Mouse (Mus musculus): ENCODE measurements around the gene Sdsl.

Sdsl gene

DNA sequence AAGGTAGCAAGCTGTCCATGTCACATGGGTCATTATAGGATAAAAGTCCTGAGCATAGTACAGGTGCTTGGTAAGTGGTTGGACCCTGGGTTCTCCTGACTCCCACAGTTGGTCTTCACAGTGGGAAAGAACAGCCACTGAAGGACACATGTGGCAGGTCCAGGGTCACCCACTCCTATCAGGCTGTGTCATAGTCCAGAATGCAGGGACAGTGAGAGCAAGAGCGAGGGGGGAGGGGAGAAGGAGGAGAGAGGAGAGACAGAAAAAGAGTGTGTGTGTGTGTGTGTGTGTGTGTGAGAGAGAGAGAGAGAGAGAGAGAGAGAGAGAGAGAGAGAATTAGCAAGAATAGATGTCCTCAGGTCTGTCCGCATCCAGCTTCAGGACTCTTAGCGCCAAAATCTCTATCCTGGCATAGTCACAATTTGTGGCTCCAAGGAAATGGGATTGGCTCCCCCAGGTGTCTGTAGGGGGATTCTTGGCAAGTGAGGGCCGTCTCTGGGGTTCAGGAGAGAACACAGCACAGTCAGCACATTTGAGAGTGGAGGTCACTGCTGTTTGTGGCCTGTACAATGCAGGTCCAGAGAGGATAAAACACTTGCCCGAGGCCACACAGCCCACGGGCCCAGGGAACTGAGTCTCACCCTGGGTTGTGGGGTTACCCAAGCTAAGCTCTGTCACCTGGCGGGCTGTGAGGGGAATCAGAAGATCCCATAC is 15.6 kb downstream of the Sdsl start:
- no peak for DNase-seq (ENCODE audit: low spot score in 2 of 2)

DNA sequence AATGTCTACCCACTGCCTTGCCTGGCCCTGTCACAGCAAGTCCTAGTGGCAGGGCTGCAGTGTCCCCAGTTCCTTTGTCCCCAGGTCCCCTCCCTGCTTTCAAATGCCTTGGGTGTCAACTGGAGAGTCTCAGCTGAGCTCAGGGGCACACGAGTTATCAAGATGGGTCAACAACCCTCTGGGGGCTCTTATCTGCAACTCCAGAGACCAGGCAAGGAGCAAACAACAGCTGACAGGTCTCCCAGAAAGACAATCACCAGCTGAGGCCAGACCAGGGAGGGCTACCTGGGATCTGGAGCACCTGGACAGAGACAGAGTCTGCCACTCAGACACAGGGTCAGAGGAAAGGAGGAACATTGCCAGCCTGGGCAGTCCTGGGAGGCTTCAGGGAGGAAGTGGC is 16.4 kb downstream of the Sdsl start:
- DNase-seq (ENCODE audit: low spot score in 2 of 2), result no peak

DNA sequence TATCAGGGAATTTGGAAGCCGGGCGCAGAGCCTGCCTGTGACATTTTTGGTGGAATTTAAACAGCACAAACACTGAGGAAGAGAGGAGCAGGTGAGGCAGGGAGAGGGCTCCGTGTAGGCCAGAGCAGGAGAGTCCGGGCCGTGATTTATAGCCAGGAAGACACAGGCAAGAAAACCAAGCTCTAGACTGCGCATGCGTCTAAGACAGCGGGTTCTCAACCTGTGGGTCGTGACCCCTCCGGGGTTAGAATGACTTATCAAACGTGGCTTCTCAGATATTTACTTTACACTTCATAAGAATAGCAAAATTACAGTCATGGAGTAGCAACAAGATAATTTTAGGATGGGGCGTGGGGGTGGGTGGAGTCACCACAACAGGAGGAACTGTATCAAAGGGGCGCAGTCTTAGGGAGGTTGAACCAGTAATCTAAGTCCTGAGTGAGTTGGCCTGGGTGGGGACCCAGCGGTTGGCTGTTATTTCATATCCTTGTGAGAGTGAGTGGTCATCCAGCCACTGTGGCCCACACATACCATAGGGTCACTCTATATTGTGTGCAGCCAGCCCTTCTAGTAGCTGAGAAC is 17.8 kb downstream of the Sdsl start:
- no peak for DNase-seq (ENCODE audit: low spot score in 2 of 2)

DNA sequence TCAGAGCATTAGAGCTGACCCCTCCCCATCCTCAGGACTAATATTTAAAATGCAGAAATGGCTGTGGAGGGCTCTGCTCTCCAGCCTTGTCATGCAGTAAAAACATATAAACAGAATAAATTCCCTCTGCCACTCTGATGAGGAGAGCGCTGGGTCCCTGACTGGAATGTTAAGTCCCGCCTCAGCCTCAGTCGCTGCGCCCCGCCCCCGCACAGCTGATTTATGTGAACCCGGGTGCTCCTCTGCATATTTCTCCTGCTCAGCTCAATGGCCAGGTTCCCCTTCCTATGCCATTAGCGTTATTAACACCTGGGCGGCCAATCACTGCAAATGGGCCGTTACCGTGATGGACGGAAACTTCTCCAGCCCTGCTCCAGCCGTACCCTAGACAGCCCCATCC is 25.3 kb downstream of the Sdsl start:
- DNase-seq (ENCODE audit: low spot score in 2 of 2), result no peak

DNA sequence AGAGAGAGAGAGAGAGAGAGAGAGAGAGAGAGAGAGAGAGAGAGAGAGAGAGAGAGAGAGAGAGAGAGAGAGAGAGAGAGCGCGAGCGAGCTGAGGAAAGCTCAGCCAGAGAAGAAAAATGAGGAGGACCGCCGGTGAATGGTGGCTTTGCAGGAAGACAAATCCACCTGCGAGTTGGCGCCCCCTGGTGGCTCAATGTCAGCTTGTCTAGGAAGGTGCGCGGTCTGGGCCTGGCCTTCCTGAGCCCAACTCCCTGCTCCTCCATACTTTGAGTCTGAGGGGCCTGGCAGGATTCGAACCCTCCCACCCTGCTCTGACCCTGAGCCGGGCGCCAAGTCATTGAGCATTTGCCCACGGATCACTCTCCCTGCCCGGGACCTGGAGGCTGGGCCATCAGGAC is 31.9 kb downstream of the Sdsl start:
- DNase-seq (ENCODE audit: low spot score in 2 of 2), result peak; percentile 20 to 63

DNA sequence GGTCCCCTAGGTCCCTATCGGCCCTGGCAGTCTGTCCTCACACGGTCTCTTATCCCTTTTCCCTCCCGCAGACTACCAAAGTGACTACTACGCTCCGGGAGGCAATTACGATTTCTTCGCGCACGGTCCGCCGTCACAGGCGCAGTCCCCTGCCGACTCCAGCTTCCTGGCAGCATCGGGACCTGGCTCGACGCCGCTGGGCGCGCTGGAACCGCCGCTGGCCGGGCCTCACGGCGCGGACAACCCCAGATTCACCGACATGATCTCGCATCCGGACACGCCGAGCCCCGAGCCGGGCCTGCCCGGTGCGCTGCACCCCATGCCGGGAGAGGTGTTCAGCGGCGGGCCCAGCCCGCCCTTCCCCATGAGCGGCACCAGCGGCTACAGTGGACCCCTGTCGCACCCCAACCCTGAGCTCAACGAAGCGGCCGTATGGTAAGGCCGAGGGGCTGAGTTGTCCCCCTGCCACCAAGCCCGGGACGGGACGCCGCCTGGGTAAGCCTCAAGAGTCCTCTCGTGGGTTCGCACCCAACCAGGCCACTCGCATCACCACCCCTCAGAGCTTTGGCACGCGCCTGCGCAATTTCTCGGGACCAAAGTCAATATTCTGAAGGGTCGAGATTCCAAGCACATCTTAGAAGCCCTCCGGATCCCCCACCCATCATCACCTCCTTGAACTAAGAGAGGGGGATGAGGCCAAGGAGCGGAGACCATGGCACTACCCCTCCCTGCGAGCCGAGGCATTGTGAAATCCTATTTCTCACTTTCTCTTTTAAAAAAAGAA is 32.5 kb downstream of the Sdsl start:
- no peak for DNase-seq (ENCODE audit: low spot score in 2 of 2)

DNA sequence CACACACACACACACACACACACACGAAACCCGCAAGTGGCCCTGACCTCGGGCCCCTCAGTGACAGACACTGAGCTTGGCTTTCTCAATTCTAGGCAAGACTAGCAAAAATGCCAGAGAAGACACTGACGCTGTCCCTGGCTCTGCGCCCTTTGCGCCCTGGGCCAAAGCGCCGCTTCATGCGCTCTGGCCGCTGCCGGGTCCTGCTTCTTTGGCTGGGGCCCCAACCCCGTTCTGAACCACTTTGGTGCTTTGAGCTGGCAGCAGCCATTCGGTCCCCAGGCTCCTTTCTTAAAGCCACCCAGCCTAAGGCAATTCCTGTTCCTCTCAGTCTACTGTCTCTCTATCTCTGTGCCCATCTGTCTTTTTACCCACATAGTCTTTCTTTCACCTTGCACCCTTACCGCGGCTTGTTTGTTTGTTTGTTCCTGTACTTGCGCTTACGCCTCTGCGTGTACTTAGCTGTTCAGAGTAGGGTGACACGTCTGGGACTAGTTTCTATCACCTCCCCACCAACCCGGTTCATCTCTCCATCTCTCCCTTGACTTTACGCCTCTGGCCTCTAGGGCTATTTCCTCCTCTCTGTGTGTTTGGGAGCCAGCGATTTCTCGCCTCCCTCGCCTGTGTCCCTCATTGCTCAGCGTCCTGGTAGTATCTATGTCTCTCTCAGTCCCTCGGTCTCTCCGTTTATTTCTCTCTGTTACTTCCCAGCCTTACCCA is 33.5 kb downstream of the Sdsl start:
- no peak for DNase-seq (ENCODE audit: low spot score in 2 of 2)

DNA sequence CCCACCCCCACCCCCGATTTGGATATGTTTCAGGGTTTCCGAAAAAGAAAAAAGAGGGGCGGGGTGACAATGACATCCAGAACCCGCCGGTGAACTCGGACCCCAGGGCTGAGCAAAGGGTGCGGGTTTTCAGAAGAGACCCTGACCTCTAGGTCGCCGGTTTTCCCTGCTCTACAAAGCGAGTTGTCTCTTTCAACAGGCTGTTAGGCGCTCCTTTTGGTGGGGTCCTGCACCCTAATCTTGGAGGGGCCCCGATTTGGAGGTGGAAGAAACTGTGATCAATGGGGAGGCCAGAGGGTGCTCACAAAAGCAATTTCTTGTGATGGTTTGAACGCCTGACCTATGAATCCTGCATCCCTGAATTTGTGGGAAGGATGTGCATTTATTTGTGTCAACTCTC is 34.1 kb downstream of the Sdsl start:
- DNase-seq (ENCODE audit: low spot score in 2 of 2), result no peak

DNA sequence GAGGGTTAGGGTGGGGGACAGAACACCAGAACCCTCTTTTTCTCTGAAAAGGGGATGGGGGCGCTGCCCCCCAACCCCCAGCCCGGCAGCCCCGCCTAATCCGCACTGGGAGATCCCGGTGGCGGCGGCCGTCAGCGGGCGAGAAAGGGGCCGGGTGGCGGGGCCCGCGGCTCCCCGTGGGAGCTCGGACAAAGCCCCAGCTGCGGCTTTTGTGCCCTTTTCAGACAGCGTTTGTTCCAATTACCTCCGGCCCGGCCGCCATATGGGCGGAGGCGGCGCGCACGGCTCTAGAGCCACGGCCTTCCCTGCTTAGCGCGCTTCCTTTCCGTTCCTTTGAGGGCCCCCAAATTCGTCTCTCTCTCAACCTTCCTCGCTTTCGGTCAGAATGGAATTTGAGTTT is 34.6 kb downstream of the Sdsl start:
- DNase-seq (ENCODE audit: low spot score in 2 of 2), result no peak

DNA sequence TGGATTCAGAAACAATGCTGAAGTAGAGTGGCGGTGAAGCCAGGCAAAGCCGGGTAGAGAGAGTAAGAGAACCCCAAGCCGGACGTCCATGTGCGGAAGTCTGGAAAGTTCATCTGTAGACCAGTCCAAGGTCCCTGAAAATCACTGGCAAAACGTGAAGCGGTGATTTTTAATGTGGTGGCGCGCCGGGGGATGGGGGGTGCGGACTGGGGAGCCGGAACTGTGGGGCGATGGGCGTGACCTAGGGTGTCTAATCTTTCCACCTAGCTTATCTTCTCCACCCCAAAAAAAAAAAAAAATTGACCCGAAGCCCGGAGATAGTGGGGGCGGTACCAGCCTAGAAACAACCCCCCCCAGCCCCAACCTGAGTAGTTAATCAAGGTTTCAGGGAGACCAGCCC is 35.1 kb downstream of the Sdsl start:
- DNase-seq (ENCODE audit: low spot score in 2 of 2), result no peak

DNA sequence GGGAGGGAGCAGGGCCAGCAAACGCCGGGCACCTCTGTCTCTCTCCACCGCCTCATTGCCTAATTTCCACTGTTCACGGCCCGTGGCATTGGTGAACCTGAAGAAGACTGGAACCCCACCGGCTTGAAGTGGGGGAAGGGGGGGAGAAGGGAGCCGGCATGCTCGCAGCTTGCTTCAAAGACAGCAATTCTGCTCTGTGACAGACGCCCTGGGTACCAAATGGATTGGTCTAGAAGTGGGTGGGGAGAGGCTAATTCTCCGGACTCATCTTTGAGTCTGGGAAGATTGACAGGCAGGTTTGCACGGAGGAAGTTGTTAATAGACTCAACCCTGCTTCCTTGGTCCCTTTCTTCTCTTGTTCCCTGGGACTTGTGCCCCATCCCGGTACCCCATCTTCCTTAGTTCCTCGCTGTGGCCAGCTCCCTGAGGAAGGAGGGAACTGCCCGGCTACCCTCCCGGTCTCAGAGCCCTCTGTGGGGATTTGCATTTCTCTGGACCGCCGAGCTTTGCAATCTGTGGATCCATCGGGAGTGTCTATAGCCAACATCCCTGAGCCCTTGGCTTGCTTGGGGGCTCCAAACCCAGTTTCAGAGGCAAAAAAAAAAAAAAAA is 35.6 kb downstream of the Sdsl start:
- DNase-seq (ENCODE audit: low spot score in 2 of 2), result no peak

DNA sequence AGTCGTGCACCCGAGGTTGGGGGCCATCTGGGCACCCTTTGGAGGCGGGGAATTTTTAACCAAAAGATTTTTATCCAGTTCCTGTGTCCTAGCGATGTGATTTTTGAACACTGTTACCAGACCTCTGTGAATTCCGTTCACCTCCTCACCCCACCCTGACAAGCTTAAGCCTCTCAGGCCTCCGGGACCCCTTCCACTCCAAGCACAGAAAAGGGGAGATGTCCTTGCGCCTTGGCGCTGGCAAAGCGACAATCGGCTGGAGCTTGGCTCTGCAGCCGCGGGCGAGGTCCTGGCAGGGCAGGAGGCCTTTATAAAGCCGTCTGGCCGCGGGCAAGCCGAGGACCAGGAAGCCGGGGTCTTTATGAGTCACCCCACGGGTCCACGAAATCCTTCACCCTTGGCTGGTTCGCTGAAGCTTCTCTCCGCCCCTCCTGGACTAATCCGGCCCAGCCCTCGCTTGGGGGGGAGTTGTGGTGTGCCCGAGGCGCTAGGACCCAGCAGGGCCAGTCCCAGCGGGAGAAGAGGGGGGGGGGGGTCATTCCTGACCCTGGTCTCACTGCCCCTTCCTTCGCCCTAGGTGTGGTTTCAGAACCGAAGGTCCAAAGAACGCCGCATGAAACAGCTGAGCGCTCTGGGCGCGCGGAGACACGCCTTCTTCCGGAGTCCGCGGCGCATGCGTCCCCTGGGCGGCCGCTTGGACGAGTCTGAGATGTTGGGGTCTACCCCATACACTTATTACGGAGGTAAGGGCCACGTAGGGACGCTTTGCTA is 36.7 kb downstream of the Sdsl start:
- DNase-seq (ENCODE audit: low spot score in 2 of 2), result no peak

DNA sequence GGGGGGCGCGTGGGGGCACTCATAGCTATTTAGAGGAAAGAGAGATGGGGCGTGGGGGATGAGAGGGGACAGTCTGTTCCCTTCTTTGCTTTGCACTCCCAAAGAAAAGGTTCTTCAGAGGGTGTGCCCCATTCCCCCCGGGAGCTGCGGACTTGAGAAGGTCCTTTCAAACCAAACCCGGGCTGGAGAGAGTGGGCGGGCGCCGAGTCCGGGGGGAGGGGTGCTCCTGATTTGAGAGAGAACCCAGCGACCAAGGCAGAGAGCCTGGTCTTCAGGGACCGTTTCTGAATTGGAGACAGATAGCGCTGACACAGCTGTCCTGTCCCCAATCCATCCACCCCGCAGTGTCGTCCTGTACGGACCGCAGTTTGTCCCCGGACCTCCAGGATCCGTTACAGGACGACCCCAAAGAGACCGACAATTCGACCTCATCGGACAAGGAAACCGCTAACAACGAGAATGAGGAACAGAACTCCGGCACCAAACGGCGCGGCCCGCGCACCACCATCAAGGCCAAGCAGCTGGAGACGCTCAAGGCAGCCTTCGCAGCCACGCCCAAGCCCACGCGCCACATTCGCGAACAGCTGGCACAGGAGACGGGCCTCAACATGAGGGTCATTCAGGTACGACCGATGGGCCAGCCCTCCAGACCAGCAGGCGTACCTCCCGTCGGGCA is 37.5 kb downstream of the Sdsl start:
- no peak for DNase-seq (ENCODE audit: low spot score in 2 of 2)

DNA sequence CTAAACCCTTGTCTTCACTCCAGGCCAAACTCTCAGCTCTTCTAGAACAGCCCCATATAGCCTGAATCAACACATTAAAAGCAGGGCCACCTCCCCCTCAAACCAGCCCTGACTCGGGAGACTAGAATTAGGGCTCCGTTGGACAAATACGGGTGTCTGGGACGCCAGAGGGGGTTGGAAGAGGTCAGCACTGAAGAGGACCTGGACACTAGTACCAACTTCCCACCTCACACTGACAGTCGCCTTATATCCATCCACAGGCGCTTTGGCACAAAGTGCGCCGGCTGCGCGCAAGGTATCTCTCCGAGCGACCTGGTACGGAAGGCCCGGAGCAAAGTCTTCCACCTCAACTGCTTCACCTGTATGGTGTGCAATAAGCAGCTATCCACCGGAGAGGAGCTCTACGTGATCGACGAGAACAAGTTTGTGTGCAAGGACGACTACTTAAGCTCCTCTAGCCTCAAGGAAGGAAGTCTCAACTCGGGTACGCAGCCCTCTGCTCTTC is 38.3 kb downstream of the Sdsl start:
- DNase-seq (ENCODE audit: low spot score in 2 of 2), result no peak

DNA sequence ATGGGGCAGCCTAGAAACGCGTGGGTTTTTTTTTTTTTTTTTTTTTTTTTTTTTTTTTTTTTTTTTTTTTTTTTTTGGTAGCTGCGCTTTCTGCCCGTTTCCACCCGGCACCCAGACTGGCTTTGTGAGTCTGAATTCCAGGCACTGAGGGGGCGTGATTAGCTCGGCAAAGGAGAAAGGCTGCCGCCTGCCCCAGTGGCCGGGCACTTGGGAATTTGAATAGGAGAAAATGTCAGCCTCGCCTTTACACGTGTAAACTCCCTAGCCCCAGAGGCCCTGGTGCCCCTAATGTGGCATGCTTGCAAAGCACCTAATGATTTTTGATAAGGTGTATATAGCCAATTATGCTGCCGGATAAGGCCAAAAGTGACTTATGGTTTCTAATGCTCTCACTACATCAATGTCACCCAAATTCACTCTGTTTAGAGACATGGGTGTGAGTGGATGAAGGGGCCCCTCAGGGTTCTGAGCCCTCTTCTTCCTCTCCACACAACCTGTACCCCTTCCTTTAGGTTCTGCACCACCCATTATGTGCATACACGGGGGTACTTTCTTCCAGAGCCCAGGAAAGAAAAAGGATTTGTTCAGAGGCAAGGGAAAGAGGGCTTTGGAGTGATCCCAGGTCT is 39.4 kb downstream of the Sdsl start:
- no peak for DNase-seq (ENCODE audit: low spot score in 2 of 2)

DNA sequence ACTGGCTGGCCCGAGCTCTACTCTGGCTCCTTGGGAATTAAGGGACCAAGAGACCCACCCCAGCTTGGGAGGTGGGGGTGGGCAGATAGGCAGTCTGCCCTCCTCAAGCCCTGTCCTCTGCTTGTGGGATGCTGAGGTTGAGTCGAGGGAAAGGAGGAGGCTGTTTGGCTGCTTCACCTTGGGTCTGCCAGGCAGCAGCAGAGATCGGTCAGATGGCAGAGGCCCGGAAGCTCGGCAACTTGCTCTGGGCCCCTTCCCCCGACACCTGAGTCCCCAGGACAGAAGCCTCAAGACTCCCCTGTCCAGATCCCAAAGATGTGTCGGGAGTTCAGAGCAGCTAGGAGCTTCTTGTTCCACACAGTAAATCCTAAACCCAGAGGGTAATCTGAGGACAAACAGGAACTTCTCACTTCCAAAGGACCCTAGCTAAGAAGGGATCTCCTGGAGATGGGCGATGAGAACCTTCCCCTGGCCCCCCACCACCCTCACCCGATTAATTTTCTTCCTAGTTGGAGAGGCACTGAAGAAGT is 40.1 kb downstream of the Sdsl start:
- DNase-seq (ENCODE audit: low spot score in 2 of 2), result no peak

DNA sequence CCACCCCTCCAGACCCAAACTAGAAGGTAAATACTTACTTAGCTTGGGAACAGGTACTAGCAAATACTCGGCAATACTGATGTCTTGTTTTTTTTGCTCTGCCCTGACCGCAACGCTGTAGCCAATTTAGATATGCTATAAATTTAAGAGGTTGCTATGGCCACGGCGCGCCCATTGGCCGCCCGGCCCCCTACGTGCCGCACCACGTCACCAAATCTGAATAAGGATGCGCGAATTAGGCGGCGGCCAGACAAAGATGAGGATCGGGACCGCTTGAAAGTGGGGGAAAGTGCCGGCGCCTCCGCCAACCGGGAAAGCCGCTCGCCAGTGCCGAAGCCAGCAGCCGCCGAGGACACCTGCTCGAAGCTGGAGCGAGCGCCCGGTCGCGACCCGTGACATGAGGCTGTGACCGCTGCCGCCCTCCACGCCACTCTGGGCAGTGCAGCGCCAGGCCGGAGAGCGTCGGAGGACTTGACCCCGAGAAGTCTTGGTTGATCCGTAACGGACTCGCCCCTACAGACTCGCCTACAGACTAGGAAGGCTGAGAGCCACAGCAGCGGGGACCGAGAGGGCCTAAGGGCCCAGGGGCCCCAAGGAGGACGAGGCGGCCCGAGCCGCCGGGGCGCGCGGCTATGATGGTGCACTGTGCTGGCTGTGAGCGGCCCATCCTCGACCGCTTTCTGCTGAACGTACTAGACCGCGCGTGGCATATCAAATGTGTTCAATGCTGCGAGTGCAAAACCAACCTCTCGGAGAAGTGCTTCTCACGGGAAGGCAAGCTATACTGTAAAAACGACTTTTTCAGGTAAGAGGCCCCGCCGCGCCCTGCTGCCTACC is 40.7 kb downstream of the Sdsl start, which contains the start of gene Lhx5:
TSS of gene Lhx5 (plus strand) at position 51 of the 837 bp plus-strand sequence.
- no peak for DNase-seq (ENCODE audit: low spot score in 2 of 2)

DNA sequence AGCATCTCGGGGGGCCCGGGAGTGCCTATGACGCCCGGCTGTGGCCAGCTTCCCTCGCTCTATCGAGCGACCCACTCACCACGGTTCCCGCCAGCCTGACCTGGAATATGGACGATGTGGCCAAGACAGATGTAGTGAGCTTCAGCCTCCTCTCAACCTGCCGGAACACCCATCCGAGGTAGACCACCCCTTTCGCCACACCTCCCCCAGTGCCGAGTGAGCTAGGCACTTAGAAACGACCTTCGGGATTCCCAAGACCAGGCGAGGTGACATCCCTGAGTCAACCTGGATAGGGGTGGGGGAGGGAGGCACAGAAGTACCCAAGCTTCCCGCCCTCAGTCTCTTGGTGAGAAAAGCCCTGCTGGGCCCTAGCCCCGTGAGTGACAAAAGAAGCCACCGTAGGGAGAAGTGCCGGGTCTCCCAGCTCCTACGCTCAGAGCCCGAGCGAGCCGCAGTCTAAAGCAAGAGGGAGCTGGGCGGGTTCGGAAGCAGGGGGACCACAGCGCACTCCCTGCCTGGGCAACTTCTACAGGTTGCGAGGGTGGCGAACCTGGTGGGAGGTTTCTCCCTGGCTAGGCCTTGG is 41.5 kb downstream of the Sdsl start:
- no peak for DNase-seq (ENCODE audit: low spot score in 2 of 2)

Measured in heart, adult 9 months (tissue).